Mouse (Mus musculus): Measurements from ENCODE around the gene Acss2. TPM values are rescaled to one million over a fixed set of nuclear protein-coding genes. Genes with fewer than 3 reads are reported as not detected.

The Acss2 gene
- total RNA-seq (2023), result 10 to 100 TPM; 15.5 to 16.7 TPM

GRCm38 (mm10) chr2:155517455-155518423, at the start of gene Acss2, which contains the start of gene Ggt7:
Gene Acss2 (plus strand): TSS chr2:155517948.
Gene Ggt7 (minus strand): TSS chr2:155518237.

GRCm38 (mm10) chr2:155473570-155474088, 44.1 kb upstream of the Acss2 start, which contains the start of gene Ncoa6:
Gene Ncoa6 (minus strand): TSS chr2:155473894.

GRCm38 (mm10) chr2:155592137-155592853, 74.5 kb downstream of the Acss2 start, which contains the start of gene Gss:
Gene Gss (minus strand): TSS chr2:155592810.

GRCm38 (mm10) chr2:155610978-155611377, 93.2 kb downstream of the Acss2 start, which contains the start of gene Myh7b:
Gene Myh7b (plus strand): TSS chr2:155611212.

Other genes starting within 250 kb of the Acss2 start
- 10 to 100 TPM; 48.5 to 57.6 TPM for gene Map1lc3a, start 241.7 kb upstream of the Acss2 start, total RNA-seq (2023)
- 10 to 100 TPM; 17.7 to 20.2 TPM for gene Pigu, start 160.5 kb upstream of the Acss2 start, total RNA-seq (2023)
- gene Trp53inp2, start 136.9 kb upstream of the Acss2 start, total RNA-seq (2023), result 100 to 1,000 TPM; 174 to 200 TPM
- 10 to 100 TPM; 60.0 to 70.4 TPM for gene Ncoa6, start 44.1 kb upstream of the Acss2 start, total RNA-seq (2023)
- not detected for gene Ggt7, start 289 bp downstream of the Acss2 start, total RNA-seq (2023)
- 10 to 100 TPM; 33.7 to 39.6 TPM for gene Gss, start 74.9 kb downstream of the Acss2 start, total RNA-seq (2023)
- under 1 TPM in 1 of 2 experiments, not detected in 1; 0.12 TPM for gene Myh7b, start 93.3 kb downstream of the Acss2 start, total RNA-seq (2023)
- gene Trpc4ap, start 174.4 kb downstream of the Acss2 start, total RNA-seq (2023), result 100 to 1,000 TPM; 187 to 191 TPM
- gene Edem2, start 211.5 kb downstream of the Acss2 start, total RNA-seq (2023), result 10 to 100 TPM; 46.1 to 49.8 TPM
- not detected for gene Gm17581, start 217.9 kb downstream of the Acss2 start, total RNA-seq (2023)
- 1 to 10 TPM; 2.0 to 2.3 TPM for gene Procr, start 233.2 kb downstream of the Acss2 start, total RNA-seq (2023)

Measured in monocyte, adult 59 days (primary cell).